Mouse (Mus musculus) intestine, postnatal 0 days (tissue): ENCODE measurements around the gene Prkcb. TPM values are rescaled to one million over a fixed set of nuclear protein-coding genes. Genes with fewer than 3 reads are reported as not detected.

ENCODE experiments used
- ATAC-seq: fragments of 200-750 bp; cut with Nextera tagmentation; 2 replicates; pipeline ENCODE4 v1.8.0; 2017; ENCODE audit warnings: mild to moderate bottlenecking, moderate TSS enrichment, moderate library complexity
- H3K27ac ChIP-seq: fragments of 300-500 bp; sonication (generic); 2 replicates; pipeline ENCODE4 v1.5.1; 2014; ENCODE audit warnings: mild to moderate bottlenecking, low read depth, low read length, moderate library complexity
- H3K27me3 ChIP-seq: fragments of 300-500 bp; sonication (generic); replicated peaks from 2 replicates; pipeline ENCODE4 v1.6.1; 2014; ENCODE audit warnings: low read length, mixed read lengths; ENCODE audit not compliant: control insufficient read depth, insufficient read depth
- H3K36me3 ChIP-seq: fragments of 300-500 bp; sonication (generic); 2 replicates; pipeline ENCODE4 v1.6.1; 2014; ENCODE audit warnings: mild to moderate bottlenecking, moderate library complexity; ENCODE audit not compliant: control insufficient read depth, insufficient read depth
- H3K4me1 ChIP-seq: fragments of 300-500 bp; sonication (generic); replicated peaks from 2 replicates; pipeline ENCODE4 v1.6.1; 2014; ENCODE audit warnings: antibody characterized with exemption, low read length, mixed read lengths; ENCODE audit not compliant: control insufficient read depth, insufficient read depth
- H3K4me2 ChIP-seq: fragments of 300-500 bp; sonication (generic); replicated peaks from 2 replicates; pipeline ENCODE4 v1.6.1; 2014; ENCODE audit warnings: low read depth, mild to moderate bottlenecking, moderate library complexity
- H3K4me3 ChIP-seq: fragments of 300-500 bp; sonication (generic); 2 replicates; pipeline ENCODE4 v1.5.1; 2014; ENCODE audit warnings: low read depth, low read length
- H3K9ac ChIP-seq: fragments of 300-500 bp; sonication (generic); 2 replicates; pipeline ENCODE4 v1.6.1; 2014; ENCODE audit warnings: mild to moderate bottlenecking, low read depth, low read length
- H3K9me3 ChIP-seq: fragments of 300-500 bp; sonication (generic); 2 replicates; pipeline ENCODE4 v1.6.1; 2016; ENCODE audit warnings: mixed run types; ENCODE audit not compliant: control insufficient read depth
- CTCF ChIP-seq: sonication (generic); IDR thresholded peaks from 2 replicates; pipeline ENCODE4 v1.5.1; 2016; ENCODE audit warnings: low read depth, mild to moderate bottlenecking, control low read depth, antibody characterized with exemption, moderate library complexity
- WGBS: fragments of 180-500 bp; shearing (Covaris S2); extraction: QIAGEN DNeasy Blood & Tissue Kit; methylation state at CpG from one replicate; pipeline ENCODE4 v1.1.7; 2014; 5-methylcytosine and 5-hydroxymethylcytosine counted together
- polyA plus RNA-seq: library from polyadenylated mRNA; unstranded; fragments of >200 nt; fragmentation: Nextera tagmentation; extraction: Ambion mirVana; gene quantifications from 2 replicates; pipeline ENCODE4 v1.2.1, GENCODE M21; 2015

Gene Prkcb
- polyA plus RNA-seq, 1 experiment from 2014 or later = 4.7 TPM

GRCm38 (mm10) chr7:122258521-122258920 lies 30.0 kb upstream of the Prkcb start:
- Histone ChIP-seq H3K4me3 (no peak overlapping the region), H3K4me1 (no peaks in the 10 kb centered on the region), H3K4me2 (no peak overlapping the region), H3K27ac (no peak overlapping the region), H3K36me3 (no peaks in the 10 kb centered on the region), H3K27me3 (no peaks in the 10 kb centered on the region), H3K9ac (no peak overlapping the region), H3K9me3 (no peaks in the 10 kb centered on the region)
- ATAC-seq = no peak
- WGBS = 78% methylated on average over 4 of the region's 4 CpGs
- TF ChIP-seq CTCF = no peak

GRCm38 (mm10) chr7:122260055-122260602 lies 28.4 kb upstream of the Prkcb start:
- Histone ChIP-seq H3K4me1 (no peaks in the 10 kb centered on the region), H3K27me3 (no peaks in the 10 kb centered on the region), H3K4me2 (no peak overlapping the region), H3K27ac (no peak overlapping the region), H3K9me3 (no peaks in the 10 kb centered on the region), H3K36me3 (no peaks in the 10 kb centered on the region), H3K9ac (no peak overlapping the region), H3K4me3 (no peak overlapping the region)
- no peak for ATAC-seq
- TF ChIP-seq CTCF = no peak
- WGBS = 77% methylated on average over 5 of the region's 5 CpGs

- ATAC-seq = no peak
- no peak overlapping the region for H3K4me2 ChIP-seq
- H3K36me3 ChIP-seq = no peaks in the 10 kb centered on the region
- no peak for TF ChIP-seq CTCF
- 44% methylated on average over 4 of the region's 4 CpGs for WGBS
- H3K9ac ChIP-seq = no peak overlapping the region
- no peaks in the 10 kb centered on the region for H3K9me3 ChIP-seq
- no peaks in the 10 kb centered on the region for H3K4me1 ChIP-seq
- no peaks in the 10 kb centered on the region for H3K27me3 ChIP-seq
- H3K27ac ChIP-seq = no peak overlapping the region
- H3K4me3 ChIP-seq = no peak overlapping the region
Measured at GRCm38 (mm10) chr7:122268983-122269486, 19.5 kb upstream of the Prkcb start.

- 76% methylated on average over 2 of the region's 2 CpGs for WGBS
- H3K4me1 ChIP-seq = no peaks in the 10 kb centered on the region
- TF ChIP-seq CTCF = no peak
Measured at GRCm38 (mm10) chr7:122272334-122272733, 16.2 kb upstream of the Prkcb start.

GRCm38 (mm10) chr7:122279580-122279979 lies 9.0 kb upstream of the Prkcb start:
- Histone ChIP-seq H3K4me1 (no peaks in the 10 kb centered on the region), H3K9ac (no peak overlapping the region), H3K36me3 (no peaks in the 10 kb centered on the region), H3K27me3 (no peaks in the 10 kb centered on the region), H3K9me3 (no peaks in the 10 kb centered on the region), H3K27ac (no peak overlapping the region), H3K4me2 (no peak overlapping the region), H3K4me3 (no peak overlapping the region)
- no peak for TF ChIP-seq CTCF
- WGBS = 79% methylated on average over 9 of the region's 9 CpGs
- no peak for ATAC-seq

More at GRCm38 (mm10) chr7:122272334-122272733, 16.2 kb upstream of the Prkcb start:
- H3K27ac ChIP-seq = no peak overlapping the region
- no peaks in the 10 kb centered on the region for H3K27me3 ChIP-seq
- H3K9ac ChIP-seq = no peak overlapping the region
- no peaks in the 10 kb centered on the region for H3K36me3 ChIP-seq
- no peak for ATAC-seq
- H3K4me3 ChIP-seq = no peak overlapping the region
- no peaks in the 10 kb centered on the region for H3K9me3 ChIP-seq
- H3K4me2 ChIP-seq = no peak overlapping the region

GRCm38 (mm10) chr7:122280334-122280733 lies 8.2 kb upstream of the Prkcb start:
- WGBS = 85% methylated on average over 2 of the region's 2 CpGs
- TF ChIP-seq CTCF = no peak
- no peak for ATAC-seq
- no peaks in the 10 kb centered on the region for H3K9me3 ChIP-seq
- no peaks in the 10 kb centered on the region for H3K4me1 ChIP-seq
- H3K27me3 ChIP-seq = no peaks in the 10 kb centered on the region
- no peak overlapping the region for H3K9ac ChIP-seq
- H3K4me3 ChIP-seq = no peak overlapping the region
- no peaks in the 10 kb centered on the region for H3K36me3 ChIP-seq
- no peak overlapping the region for H3K4me2 ChIP-seq
- no peak overlapping the region for H3K27ac ChIP-seq

GRCm38 (mm10) chr7:122282584-122282983 lies 6.0 kb upstream of the Prkcb start:
- H3K36me3 ChIP-seq = no peaks in the 10 kb centered on the region
- H3K4me3 ChIP-seq = no peak overlapping the region
- H3K27ac ChIP-seq = no peak overlapping the region
- no peak overlapping the region for H3K9ac ChIP-seq
- ATAC-seq = no peak
- H3K4me2 ChIP-seq = no peak overlapping the region
- H3K9me3 ChIP-seq = no peaks in the 10 kb centered on the region
- H3K4me1 ChIP-seq = no peaks in the 10 kb centered on the region
- 81% methylated on average over 2 of the region's 2 CpGs for WGBS
- no peak for TF ChIP-seq CTCF
- H3K27me3 ChIP-seq = no peaks in the 10 kb centered on the region
